Mouse (Mus musculus): Measurements from ENCODE around the gene Ipcef1. TPM values are rescaled to one million over a fixed set of nuclear protein-coding genes. Genes with fewer than 3 reads are reported as not detected.

The Ipcef1 gene
- polyA plus RNA-seq, 1 experiment from 2014 or later: 0.23 TPM

GRCm38 (mm10) chr10:6936671-6937425 lies 115.4 kb downstream of the Ipcef1 start:
- Histone ChIP-seq H3K9ac (no peak overlapping the region), H3K27ac (no peak overlapping the region), H3K4me1 (replicated peaks) (no peaks in the 10 kb centered on the region), H3K4me2 (replicated peaks) (no peak overlapping the region), H3K36me3 (no peaks in the 10 kb centered on the region), H3K9me3 (no peaks in the 10 kb centered on the region), H3K27me3 (replicated peaks) (no peaks in the 10 kb centered on the region), H3K4me3 (replicated peaks) (no peak overlapping the region)
- 82% methylated on average over 4 of the region's 4 CpGs for WGBS
- peak; percentile 78; the same call in 1 of the 2 replicates for ATAC-seq

DNA sequence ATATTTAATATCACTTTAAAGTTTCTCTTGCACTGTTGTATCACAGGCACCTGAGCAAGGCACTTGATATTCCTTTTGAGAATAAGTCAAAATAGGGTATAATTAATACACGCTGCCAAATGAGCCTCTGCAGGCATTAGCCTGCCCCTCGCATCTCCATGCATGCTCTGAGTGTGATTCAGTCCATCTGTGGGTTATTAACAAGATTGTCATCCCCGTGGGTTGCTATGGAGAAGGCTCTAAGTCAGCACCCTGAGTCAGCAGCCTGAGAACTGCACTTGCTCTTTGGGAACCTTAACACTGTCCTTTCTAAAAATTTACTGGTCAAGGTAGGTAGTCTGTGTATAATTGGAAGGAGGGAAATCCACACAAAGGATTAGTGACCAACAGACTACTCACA lies 117.5 kb downstream of the Ipcef1 start:
- Histone ChIP-seq H3K4me1 (replicated peaks) (no peaks in the 10 kb centered on the region), H3K9ac (no peak overlapping the region), H3K27me3 (replicated peaks) (no peaks in the 10 kb centered on the region), H3K27ac (no peak overlapping the region), H3K4me2 (replicated peaks) (no peak overlapping the region), H3K9me3 (no peaks in the 10 kb centered on the region), H3K4me3 (replicated peaks) (no peak overlapping the region), H3K36me3 (no peaks in the 10 kb centered on the region)
- 76% methylated on average over 3 of the region's 3 CpGs for WGBS
- ATAC-seq: no peak

- H3K9me3 ChIP-seq: no peaks in the 10 kb centered on the region
- H3K4me2 ChIP-seq (replicated peaks): no peak overlapping the region
- ATAC-seq: no peak
- WGBS: 26% methylated on average over 2 of the region's 2 CpGs
- H3K4me3 ChIP-seq (replicated peaks): no peak overlapping the region
- H3K4me1 ChIP-seq (replicated peaks): no peaks in the 10 kb centered on the region
- no peak overlapping the region for H3K27ac ChIP-seq
- no peak overlapping the region for H3K9ac ChIP-seq
- no peaks in the 10 kb centered on the region for H3K27me3 ChIP-seq (replicated peaks)
- H3K36me3 ChIP-seq: no peaks in the 10 kb centered on the region
Observed at GRCm38 (mm10) chr10:6930889-6931288, 121.4 kb downstream of the Ipcef1 start.

DNA sequence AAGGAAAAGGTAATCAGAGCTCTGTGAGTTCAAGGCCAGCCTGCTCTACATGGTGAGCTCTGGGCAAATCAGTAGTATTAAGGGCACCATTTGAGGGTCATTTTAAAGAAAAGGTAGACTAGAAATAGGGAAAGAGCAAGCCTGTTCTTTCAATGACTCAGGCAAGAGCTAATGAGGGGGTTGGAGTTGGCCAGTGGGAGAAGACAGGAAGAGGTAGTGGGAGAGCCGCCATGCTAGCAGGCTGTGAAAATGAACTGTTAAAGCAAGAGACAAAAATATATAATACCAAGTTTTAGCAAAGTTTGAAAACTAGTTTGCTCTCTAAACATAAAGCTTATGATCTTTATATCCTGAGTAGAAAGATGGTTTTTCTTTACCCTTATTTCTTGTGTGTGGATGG lies 121.9 kb downstream of the Ipcef1 start:
- H3K4me3 ChIP-seq (replicated peaks): no peak overlapping the region
- 85% methylated on average over 1 of the region's 1 CpGs for WGBS
- no peaks in the 10 kb centered on the region for H3K9me3 ChIP-seq
- H3K4me2 ChIP-seq (replicated peaks): no peak overlapping the region
- H3K4me1 ChIP-seq (replicated peaks): no peaks in the 10 kb centered on the region
- ATAC-seq: no peak
- no peak overlapping the region for H3K9ac ChIP-seq
- no peaks in the 10 kb centered on the region for H3K27me3 ChIP-seq (replicated peaks)
- no peaks in the 10 kb centered on the region for H3K36me3 ChIP-seq
- no peak overlapping the region for H3K27ac ChIP-seq

- WGBS: 35% methylated on average over 1 of the region's 1 CpGs
- Histone ChIP-seq H3K4me3 (replicated peaks) (no peak overlapping the region), H3K9ac (no peak overlapping the region), H3K27ac (no peak overlapping the region), H3K27me3 (replicated peaks) (no peaks in the 10 kb centered on the region), H3K4me1 (replicated peaks) (no peaks in the 10 kb centered on the region), H3K36me3 (no peaks in the 10 kb centered on the region), H3K9me3 (no peaks in the 10 kb centered on the region), H3K4me2 (replicated peaks) (no peak overlapping the region)
- ATAC-seq: peak; percentile 90
Observed at GRCm38 (mm10) chr10:6928905-6929304, 123.4 kb downstream of the Ipcef1 start.

GRCm38 (mm10) chr10:6927600-6928223 lies 124.6 kb downstream of the Ipcef1 start:
- ATAC-seq: peak; percentile 50; the same call in 1 of the 2 replicates
- WGBS: 85% methylated on average over 4 of the region's 4 CpGs

GRCm38 (mm10) chr10:6926724-6927123 lies 125.6 kb downstream of the Ipcef1 start:
- H3K4me2 ChIP-seq (replicated peaks): no peak overlapping the region
- no peak for ATAC-seq
- 71% methylated on average over 2 of the region's 2 CpGs for WGBS
- H3K36me3 ChIP-seq: no peaks in the 10 kb centered on the region
- H3K4me1 ChIP-seq (replicated peaks): no peaks in the 10 kb centered on the region
- H3K9ac ChIP-seq: no peak overlapping the region
- no peaks in the 10 kb centered on the region for H3K9me3 ChIP-seq
- no peak overlapping the region for H3K4me3 ChIP-seq (replicated peaks)
- no peak overlapping the region for H3K27ac ChIP-seq
- H3K27me3 ChIP-seq (replicated peaks): no peaks in the 10 kb centered on the region

More at GRCm38 (mm10) chr10:6927600-6928223, 124.6 kb downstream of the Ipcef1 start:
- no peaks in the 10 kb centered on the region for H3K36me3 ChIP-seq
- H3K9me3 ChIP-seq: no peaks in the 10 kb centered on the region
- no peaks in the 10 kb centered on the region for H3K4me1 ChIP-seq (replicated peaks)
- H3K27ac ChIP-seq: no peak overlapping the region
- H3K9ac ChIP-seq: no peak overlapping the region
- no peak overlapping the region for H3K4me3 ChIP-seq (replicated peaks)
- H3K27me3 ChIP-seq (replicated peaks): no peaks in the 10 kb centered on the region
- H3K4me2 ChIP-seq (replicated peaks): no peak overlapping the region

GRCm38 (mm10) chr10:6916545-6917257 lies 135.6 kb downstream of the Ipcef1 start:
- Histone ChIP-seq H3K9ac (no peak overlapping the region), H3K9me3 (no peaks in the 10 kb centered on the region), H3K4me1 (replicated peaks) (no peaks in the 10 kb centered on the region), H3K4me3 (replicated peaks) (no peak overlapping the region), H3K27ac (no peak overlapping the region), H3K4me2 (replicated peaks) (no peak overlapping the region), H3K27me3 (replicated peaks) (no peaks in the 10 kb centered on the region), H3K36me3 (no peaks in the 10 kb centered on the region)
- WGBS: 31% methylated on average over 6 of the region's 6 CpGs
- peak; percentile 45; the same call in 1 of the 2 replicates for ATAC-seq

GRCm38 (mm10) chr10:6915991-6916390 lies 136.3 kb downstream of the Ipcef1 start:
- Histone ChIP-seq H3K36me3 (no peaks in the 10 kb centered on the region), H3K27ac (no peak overlapping the region), H3K9me3 (no peaks in the 10 kb centered on the region), H3K4me1 (replicated peaks) (no peaks in the 10 kb centered on the region), H3K4me3 (replicated peaks) (no peak overlapping the region), H3K9ac (no peak overlapping the region), H3K4me2 (replicated peaks) (no peak overlapping the region), H3K27me3 (replicated peaks) (no peaks in the 10 kb centered on the region)
- 49% methylated on average over 1 of the region's 1 CpGs for WGBS
- no peak for ATAC-seq

DNA sequence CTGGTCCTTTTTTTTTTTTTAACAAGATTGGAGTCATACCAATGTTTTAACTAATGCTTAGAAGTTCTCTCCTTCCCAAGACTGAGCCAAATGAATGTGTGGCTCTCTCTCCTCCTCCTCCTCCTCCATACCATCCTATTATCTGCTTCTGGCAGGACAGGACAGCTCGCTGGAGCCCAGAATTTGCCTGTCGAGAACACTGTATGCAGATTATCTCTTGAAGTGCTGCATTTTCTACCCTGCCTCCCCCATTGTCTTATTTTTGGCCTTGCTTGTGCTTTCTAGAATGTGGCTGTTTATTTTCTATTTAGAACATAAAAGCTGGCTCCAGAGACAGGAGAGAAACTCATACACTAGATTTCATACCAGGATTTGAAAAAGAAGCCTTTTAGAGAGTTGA lies 142.5 kb downstream of the Ipcef1 start:
- H3K27me3 ChIP-seq (replicated peaks): no peaks in the 10 kb centered on the region
- WGBS: 71% methylated on average over 2 of the region's 2 CpGs

DNA sequence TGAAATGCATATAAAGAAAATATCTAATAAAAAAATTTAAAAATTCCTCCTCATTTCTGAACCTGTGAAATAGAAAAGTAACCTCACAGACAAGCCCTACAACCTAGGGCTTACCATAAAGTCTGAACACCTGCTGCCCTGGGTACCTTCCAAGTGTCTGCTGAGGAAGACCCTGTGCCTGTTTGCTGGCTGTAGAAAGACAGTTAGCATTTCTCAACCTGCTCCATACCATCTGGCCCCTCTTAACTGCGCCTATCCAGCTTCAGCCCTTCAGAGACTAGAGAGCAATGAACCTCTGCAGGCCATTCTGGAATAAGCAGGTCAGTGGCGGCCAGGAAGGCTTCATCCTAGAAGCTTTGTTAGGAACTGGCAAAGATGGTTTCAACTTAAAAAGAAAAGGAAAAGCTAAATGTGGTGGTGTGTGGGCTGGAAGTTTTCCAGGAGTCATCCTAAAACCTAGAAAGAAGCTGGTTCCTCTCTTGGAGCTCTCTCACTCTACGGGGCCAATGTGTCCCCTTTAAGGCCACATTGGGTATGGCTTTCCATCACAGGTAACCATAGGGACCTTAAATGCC lies 150.4 kb downstream of the Ipcef1 start:
- Histone ChIP-seq H3K27ac (no peak overlapping the region), H3K4me3 (replicated peaks) (no peak overlapping the region), H3K27me3 (replicated peaks) (no peaks in the 10 kb centered on the region), H3K36me3 (no peaks in the 10 kb centered on the region), H3K9ac (no peak overlapping the region), H3K4me2 (replicated peaks) (no peak overlapping the region), H3K4me1 (replicated peaks) (no peaks in the 10 kb centered on the region), H3K9me3 (no peaks in the 10 kb centered on the region)
- 86% methylated on average over 3 of the region's 3 CpGs for WGBS
- ATAC-seq: no peak

More for the DNA sequence above, 142.5 kb downstream of the Ipcef1 start:
- H3K4me3 ChIP-seq (replicated peaks): no peak overlapping the region
- ATAC-seq: no peak
- H3K36me3 ChIP-seq: no peaks in the 10 kb centered on the region
- no peak overlapping the region for H3K27ac ChIP-seq
- no peaks in the 10 kb centered on the region for H3K4me1 ChIP-seq (replicated peaks)
- no peaks in the 10 kb centered on the region for H3K9me3 ChIP-seq
- no peak overlapping the region for H3K4me2 ChIP-seq (replicated peaks)
- no peak overlapping the region for H3K9ac ChIP-seq

GRCm38 (mm10) chr10:6900126-6900525 lies 152.2 kb downstream of the Ipcef1 start:
- H3K27ac ChIP-seq: no peak overlapping the region
- ATAC-seq: no peak
- no peaks in the 10 kb centered on the region for H3K36me3 ChIP-seq
- WGBS: 81% methylated on average over 4 of the region's 4 CpGs
- no peaks in the 10 kb centered on the region for H3K9me3 ChIP-seq
- no peaks in the 10 kb centered on the region for H3K27me3 ChIP-seq (replicated peaks)
- H3K4me2 ChIP-seq (replicated peaks): no peak overlapping the region
- no peak overlapping the region for H3K9ac ChIP-seq
- H3K4me1 ChIP-seq (replicated peaks): no peaks in the 10 kb centered on the region
- no peak overlapping the region for H3K4me3 ChIP-seq (replicated peaks)
